Mouse (Mus musculus): ENCODE data around the gene Vmn1r139. TPM values are rescaled to one million over a fixed set of nuclear protein-coding genes. Genes with fewer than 3 reads are reported as not detected.
"Not testable (repeated sequence)": the region's sequence is repeated elsewhere in the genome, so short reads cannot be mapped to it uniquely, and the experiment has no call there.

Gene Vmn1r139
- total RNA-seq (2021): not detected
- long read RNA-seq, experiment 1: 0 reads
- long read RNA-seq, experiment 2: 0 reads

DNA sequence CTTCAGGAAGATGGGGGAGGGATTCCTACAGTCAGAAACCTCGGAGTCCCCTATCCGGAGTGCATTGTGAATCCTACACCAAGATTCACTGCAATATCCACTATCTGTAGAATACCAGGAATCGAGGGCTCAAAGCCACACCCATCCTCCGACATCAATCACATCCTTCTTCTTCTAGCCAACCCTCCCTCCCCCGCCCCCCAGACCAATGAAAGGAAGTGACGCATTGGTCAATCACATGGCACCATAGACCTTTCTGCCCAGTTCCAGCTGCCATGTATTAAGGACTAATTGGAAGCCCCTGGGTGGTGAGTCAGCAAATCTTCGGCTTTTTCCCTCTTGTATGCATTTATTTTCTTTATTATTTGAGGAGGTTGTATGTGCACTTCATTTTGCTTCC, at the start of gene Vmn1r139:
Gene Vmn1r139, plus strand, starts transcription at position 301 of the 400 bp plus-strand sequence.
- not testable (repeated sequence) for DNase-seq (ENCODE audit: low spot score in 2 of 2)

DNA sequence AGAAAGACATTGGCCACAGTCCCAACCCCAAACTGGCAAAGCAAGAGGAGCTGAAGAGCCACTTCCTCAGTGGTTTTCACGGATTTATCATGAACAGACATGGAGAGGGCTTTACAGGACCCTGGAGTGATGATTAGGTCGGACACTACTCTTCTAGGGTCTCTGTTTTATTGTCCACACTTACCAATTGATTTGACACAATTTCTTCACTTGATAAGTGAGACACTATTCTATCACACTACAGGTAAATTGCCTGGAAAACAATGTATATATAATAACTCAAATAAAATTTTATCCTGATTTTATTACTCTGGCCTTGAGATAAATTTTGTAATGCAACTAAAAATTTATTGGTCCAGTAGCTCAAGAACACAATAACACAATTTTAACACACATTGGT, 40.1 kb upstream of the Vmn1r139 start, which contains the start of gene Vmn1r138:
Gene Vmn1r138, minus strand, starts transcription at position 101 of the 400 bp plus-strand sequence.
- not testable (repeated sequence) for DNase-seq (ENCODE audit: low spot score in 2 of 2)

DNA sequence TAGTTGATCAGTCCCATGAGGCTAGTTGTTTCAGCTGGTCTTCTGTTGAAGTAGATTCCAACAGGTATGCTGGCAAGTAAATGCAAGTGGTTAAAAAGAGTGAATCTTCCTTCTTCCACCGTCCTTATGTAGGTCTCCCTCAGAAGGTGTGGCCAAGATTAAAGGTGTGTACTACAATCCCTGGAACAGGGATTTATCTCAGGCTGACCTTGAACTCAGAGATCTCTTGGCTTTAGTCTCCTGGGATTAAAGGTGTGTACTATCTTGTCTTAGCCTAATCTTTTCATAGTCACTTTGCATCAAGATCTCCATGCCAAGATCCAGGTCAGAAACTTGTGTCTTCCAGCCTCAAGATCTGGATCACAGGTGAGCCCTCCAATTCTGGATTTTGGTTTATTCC, 12.7 kb upstream of the Vmn1r139 start, which contains the start of gene Gm6176:
Gene Gm6176, minus strand, starts transcription at position 101 of the 400 bp plus-strand sequence.
- not testable (repeated sequence) for DNase-seq (ENCODE audit: low spot score in 2 of 2)

DNA sequence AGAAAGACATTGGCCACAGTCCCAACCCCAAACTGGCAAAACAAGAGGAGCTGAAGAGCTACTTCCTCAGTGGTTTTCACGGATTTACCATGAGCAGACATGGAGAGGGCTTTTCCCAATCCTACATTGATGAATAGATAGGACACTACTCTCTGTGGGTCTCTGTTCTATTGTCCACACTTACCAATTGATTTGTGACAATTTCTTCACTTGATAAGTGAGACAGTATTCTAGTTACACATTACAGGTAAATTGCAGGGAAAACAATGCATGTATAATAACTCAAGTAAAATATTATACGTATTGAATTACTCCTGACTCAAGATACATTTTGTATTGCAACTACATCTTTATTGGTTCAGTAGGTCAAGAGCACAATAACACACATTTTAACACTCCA, 49.3 kb downstream of the Vmn1r139 start, which contains the start of gene Gm16451:
Gene Gm16451, minus strand, starts transcription at position 101 of the 400 bp plus-strand sequence.
- not testable (repeated sequence) for DNase-seq (ENCODE audit: low spot score in 2 of 2)

DNA sequence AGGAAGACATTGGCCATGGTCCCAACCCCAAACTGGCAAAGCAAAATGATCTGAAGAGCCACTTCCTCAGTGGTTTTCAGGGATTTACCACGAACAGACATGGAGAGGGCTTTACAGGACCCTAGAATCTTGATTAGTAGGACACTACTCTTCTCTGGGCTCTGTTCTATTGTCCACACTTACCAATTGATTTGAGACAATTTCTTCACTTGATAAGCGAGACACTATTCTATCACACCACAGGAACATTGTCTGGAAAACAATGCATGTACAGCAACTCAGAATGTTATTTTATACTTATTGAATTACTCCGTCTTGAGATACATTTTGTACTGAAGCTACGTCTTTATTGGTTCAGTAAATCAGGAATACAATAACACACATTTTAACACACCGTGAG, 65.8 kb downstream of the Vmn1r139 start, which contains the start of gene Gm10666:
Gene Gm10666, minus strand, starts transcription at position 101 of the 400 bp plus-strand sequence.
- DNase-seq (ENCODE audit: low spot score in 2 of 2): not testable (repeated sequence)

Other genes starting within 250 kb of the Vmn1r139 start
- not detected for gene Vmn1r135, start 236.7 kb upstream of the Vmn1r139 start, total RNA-seq (2021)
- gene Gm5725, start 224.8 kb upstream of the Vmn1r139 start, total RNA-seq (2021): not detected
- gene Gm5891, start 147.8 kb upstream of the Vmn1r139 start, total RNA-seq (2021): not detected
- gene Vmn1r137, start 74.5 kb upstream of the Vmn1r139 start, total RNA-seq (2021): not detected
- not detected for gene Vmn1r138, start 40.2 kb upstream of the Vmn1r139 start, total RNA-seq (2021)
- gene Gm6176, start 12.8 kb upstream of the Vmn1r139 start, total RNA-seq (2021): not detected
- not detected for gene Gm16451, start 49.2 kb downstream of the Vmn1r139 start, total RNA-seq (2021)
- gene Gm10666, start 65.7 kb downstream of the Vmn1r139 start, total RNA-seq (2021): not detected
- not detected for gene Vmn1r142, start 95.0 kb downstream of the Vmn1r139 start, total RNA-seq (2021)
- not detected for gene Vmn1r143, start 120.3 kb downstream of the Vmn1r139 start, total RNA-seq (2021)
- not detected for gene Gm8653, start 132.2 kb downstream of the Vmn1r139 start, total RNA-seq (2021)
- gene Gm8453, start 160.4 kb downstream of the Vmn1r139 start, total RNA-seq (2021): not detected